Mouse (Mus musculus) intestine, postnatal 0 days (tissue): ENCODE measurements around the gene Ufc1. TPM values are rescaled to one million over a fixed set of nuclear protein-coding genes. Genes with fewer than 3 reads are reported as not detected.
A peak's percentile ranks its signal among the peaks of the same experiment; 100 is the strongest.

Experiments
- ATAC-seq: fragments of 200-750 bp; cut with Nextera tagmentation; 2 replicates; pipeline ENCODE4 v1.8.0; 2017; ENCODE audit warnings: mild to moderate bottlenecking, moderate TSS enrichment, moderate library complexity
- H3K27ac ChIP-seq: fragments of 300-500 bp; sonication (generic); 2 replicates; pipeline ENCODE4 v1.5.1; 2014; ENCODE audit warnings: mild to moderate bottlenecking, low read depth, low read length, moderate library complexity
- H3K27me3 ChIP-seq: fragments of 300-500 bp; sonication (generic); replicated peaks from 2 replicates; pipeline ENCODE4 v1.6.1; 2014; ENCODE audit warnings: low read length, mixed read lengths; ENCODE audit not compliant: control insufficient read depth, insufficient read depth
- H3K36me3 ChIP-seq: fragments of 300-500 bp; sonication (generic); 2 replicates; pipeline ENCODE4 v1.6.1; 2014; ENCODE audit warnings: mild to moderate bottlenecking, moderate library complexity; ENCODE audit not compliant: control insufficient read depth, insufficient read depth
- H3K4me1 ChIP-seq: fragments of 300-500 bp; sonication (generic); replicated peaks from 2 replicates; pipeline ENCODE4 v1.6.1; 2014; ENCODE audit warnings: antibody characterized with exemption, low read length, mixed read lengths; ENCODE audit not compliant: control insufficient read depth, insufficient read depth
- H3K4me2 ChIP-seq: fragments of 300-500 bp; sonication (generic); replicated peaks from 2 replicates; pipeline ENCODE4 v1.6.1; 2014; ENCODE audit warnings: low read depth, mild to moderate bottlenecking, moderate library complexity
- H3K4me3 ChIP-seq: fragments of 300-500 bp; sonication (generic); 2 replicates; pipeline ENCODE4 v1.5.1; 2014; ENCODE audit warnings: low read depth, low read length
- H3K9ac ChIP-seq: fragments of 300-500 bp; sonication (generic); 2 replicates; pipeline ENCODE4 v1.6.1; 2014; ENCODE audit warnings: mild to moderate bottlenecking, low read depth, low read length
- H3K9me3 ChIP-seq: fragments of 300-500 bp; sonication (generic); 2 replicates; pipeline ENCODE4 v1.6.1; 2016; ENCODE audit warnings: mixed run types; ENCODE audit not compliant: control insufficient read depth
- CTCF ChIP-seq: sonication (generic); IDR thresholded peaks from 2 replicates; pipeline ENCODE4 v1.5.1; 2016; ENCODE audit warnings: low read depth, mild to moderate bottlenecking, control low read depth, antibody characterized with exemption, moderate library complexity
- WGBS: fragments of 180-500 bp; shearing (Covaris S2); extraction: QIAGEN DNeasy Blood & Tissue Kit; methylation state at CpG from one replicate; pipeline ENCODE4 v1.1.7; 2014; 5-methylcytosine and 5-hydroxymethylcytosine counted together
- polyA plus RNA-seq: library from polyadenylated mRNA; unstranded; fragments of >200 nt; fragmentation: Nextera tagmentation; extraction: Ambion mirVana; gene quantifications from 2 replicates; pipeline ENCODE4 v1.2.1, GENCODE M21; 2015

Ufc1 gene
- polyA plus RNA-seq, 1 experiment from 2014 or later, result 117 TPM

DNA sequence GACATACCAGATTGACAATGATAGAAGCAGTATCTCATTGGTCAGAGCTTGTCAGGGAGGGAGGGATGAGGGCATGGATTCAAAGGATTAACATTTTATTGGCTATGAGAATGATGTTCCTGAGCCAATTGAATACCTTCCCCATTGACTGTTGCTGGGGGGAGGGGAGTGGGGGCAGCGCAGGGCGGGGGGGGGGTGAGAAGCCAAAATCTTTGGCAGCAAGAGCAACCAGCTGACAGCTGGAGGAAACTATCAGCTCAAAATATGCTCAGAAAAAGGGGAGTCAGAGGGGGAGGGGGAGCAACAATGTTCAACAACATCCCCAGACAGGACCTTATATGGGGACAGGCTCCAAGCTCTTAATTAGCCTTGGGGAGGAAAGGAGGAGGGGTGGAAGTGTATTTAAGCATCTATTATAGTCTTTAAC lies 31.6 kb downstream of the Ufc1 start:
- Histone ChIP-seq H3K4me2 (peak overlapping the region; percentile 41; the same call in 1 of the 2 replicates), H3K9ac (no peak overlapping the region), H3K4me1 (peaks cover 4% of the 10 kb centered on the region; the same call in 1 of the 2 replicates), H3K9me3 (no peaks in the 10 kb centered on the region), H3K36me3 (no peaks in the 10 kb centered on the region), H3K4me3 (no peak overlapping the region), H3K27ac (peak overlapping the region; percentile 64; the same call in 1 of the 2 replicates), H3K27me3 (no peaks in the 10 kb centered on the region)
- peak; percentile 69 for ATAC-seq
- WGBS, result 6% methylated on average over 2 of the region's 2 CpGs
- no peak for TF ChIP-seq CTCF

- Histone ChIP-seq H3K9me3 (no peaks in the 10 kb centered on the region), H3K9ac (no peak overlapping the region), H3K27me3 (no peaks in the 10 kb centered on the region), H3K4me3 (no peak overlapping the region), H3K27ac (peak overlapping the region; percentile 68; the same call in 1 of the 2 replicates), H3K4me2 (peak overlapping the region; percentile 41), H3K36me3 (no peaks in the 10 kb centered on the region), H3K4me1 (peaks cover 4% of the 10 kb centered on the region; the same call in 1 of the 2 replicates)
- ATAC-seq, result peak; percentile 41; the same call in 1 of the 2 replicates
- WGBS, result 7% methylated on average over 8 of the region's 8 CpGs
- no peak for TF ChIP-seq CTCF
Measured at GRCm38 (mm10) chr1:171262594-171263130, 32.2 kb downstream of the Ufc1 start.

GRCm38 (mm10) chr1:171260316-171260715 lies 34.5 kb downstream of the Ufc1 start:
- TF ChIP-seq CTCF, result no peak
- H3K27ac ChIP-seq, result no peak overlapping the region

DNA sequence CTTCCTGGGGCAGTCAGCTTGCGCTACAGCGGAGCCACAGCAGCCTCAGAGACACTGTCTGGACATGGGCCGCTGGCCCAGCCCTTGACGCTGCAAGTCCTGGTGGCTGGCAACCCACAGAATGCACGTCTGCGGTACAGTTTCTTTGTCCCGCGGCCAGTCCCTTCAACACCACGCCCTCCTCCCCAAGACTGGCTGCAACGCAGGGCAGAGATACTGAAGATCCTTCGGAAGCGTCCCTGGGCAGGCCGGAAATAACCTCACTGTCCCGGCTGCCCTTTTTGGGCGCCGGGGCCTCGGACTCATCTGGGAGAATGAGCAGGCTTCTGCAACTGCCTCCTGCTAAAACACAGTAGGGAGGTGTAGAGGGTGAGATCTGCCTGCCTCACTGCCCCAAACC lies 35.9 kb downstream of the Ufc1 start:
- Histone ChIP-seq H3K4me3 (no peak overlapping the region), H3K36me3 (0 out of 2 replicates have a peak, but pooled peaks cover 3% of the 10 kb centered on the region), H3K27ac (no peak overlapping the region), H3K27me3 (no peaks in the 10 kb centered on the region), H3K9me3 (no peaks in the 10 kb centered on the region), H3K4me1 (peaks cover 4% of the 10 kb centered on the region; the same call in 1 of the 2 replicates), H3K9ac (no peak overlapping the region), H3K4me2 (no peak overlapping the region)
- TF ChIP-seq CTCF, result no peak
- ATAC-seq, result no peak
- 73% methylated on average over 17 of the region's 17 CpGs for WGBS

More at GRCm38 (mm10) chr1:171260316-171260715, 34.5 kb downstream of the Ufc1 start:
- ATAC-seq, result no peak
- no peak overlapping the region for H3K4me2 ChIP-seq
- H3K4me3 ChIP-seq, result no peak overlapping the region
- H3K36me3 ChIP-seq, result 0 out of 2 replicates have a peak, but pooled peaks cover 3% of the 10 kb centered on the region
- H3K9me3 ChIP-seq, result no peaks in the 10 kb centered on the region
- no peaks in the 10 kb centered on the region for H3K27me3 ChIP-seq
- H3K9ac ChIP-seq, result no peak overlapping the region
- WGBS, result 57% methylated on average over 3 of the region's 3 CpGs
- peaks cover 4% of the 10 kb centered on the region; the same call in 1 of the 2 replicates for H3K4me1 ChIP-seq

DNA sequence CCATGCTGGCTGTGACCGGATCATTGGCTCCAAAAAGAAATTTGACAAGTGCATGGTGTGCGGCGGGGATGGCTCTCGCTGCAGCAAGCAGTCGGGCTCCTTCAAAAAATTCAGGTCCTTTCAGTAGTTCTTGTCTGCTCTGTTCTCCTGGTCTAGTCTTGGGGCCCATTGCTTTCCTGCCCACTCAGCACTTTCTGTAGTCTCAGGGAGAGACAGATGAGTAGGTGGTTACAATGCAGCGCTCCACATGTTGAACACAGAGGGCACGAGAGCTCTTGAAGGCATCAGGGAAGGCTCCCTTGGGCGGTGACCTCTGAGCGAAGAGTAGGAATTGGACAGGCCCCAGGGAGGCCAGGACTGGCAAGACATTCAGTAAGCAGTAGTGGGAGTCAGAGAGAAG lies 37.0 kb downstream of the Ufc1 start:
- Histone ChIP-seq H3K4me3 (no peak overlapping the region), H3K9ac (no peak overlapping the region), H3K4me2 (no peak overlapping the region), H3K4me1 (peaks cover 4% of the 10 kb centered on the region; the same call in 1 of the 2 replicates), H3K36me3 (0 out of 2 replicates have a peak, but pooled peaks cover 3% of the 10 kb centered on the region), H3K9me3 (no peaks in the 10 kb centered on the region), H3K27me3 (no peaks in the 10 kb centered on the region), H3K27ac (no peak overlapping the region)
- no peak for TF ChIP-seq CTCF
- no peak for ATAC-seq
- 88% methylated on average over 9 of the region's 9 CpGs for WGBS

DNA sequence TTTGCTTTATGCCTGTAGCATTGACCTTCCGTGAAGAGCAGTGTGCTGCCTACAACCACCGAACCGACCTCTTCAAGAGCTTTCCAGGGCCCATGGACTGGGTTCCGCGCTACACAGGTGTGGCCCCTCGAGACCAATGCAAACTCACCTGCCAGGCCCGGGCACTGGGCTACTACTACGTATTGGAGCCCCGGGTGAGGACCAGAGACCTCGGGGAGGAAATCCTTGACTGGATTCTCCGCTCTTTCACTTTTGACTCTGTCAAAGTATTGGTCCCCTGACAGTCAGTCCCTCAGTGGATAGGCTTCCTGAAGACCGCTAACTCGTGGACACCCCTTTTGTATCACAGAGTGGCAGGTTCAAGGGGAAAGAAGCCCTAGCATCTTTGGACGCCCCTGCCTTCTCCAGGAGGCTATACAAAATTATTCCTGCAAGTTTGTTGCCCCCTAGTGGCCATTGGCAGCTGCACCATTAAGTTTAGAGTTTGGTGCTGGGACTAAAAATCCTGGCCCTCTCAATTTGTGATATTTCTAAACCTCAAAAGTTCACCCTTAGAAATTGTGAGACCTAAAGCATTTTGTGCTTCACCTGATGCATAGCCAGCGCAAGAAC lies 37.8 kb downstream of the Ufc1 start:
- TF ChIP-seq CTCF, result peak; percentile 81
- no peak overlapping the region for H3K4me2 ChIP-seq
- no peaks in the 10 kb centered on the region for H3K27me3 ChIP-seq
- H3K27ac ChIP-seq, result no peak overlapping the region
- ATAC-seq, result no peak
- H3K4me3 ChIP-seq, result no peak overlapping the region
- H3K9ac ChIP-seq, result no peak overlapping the region
- H3K9me3 ChIP-seq, result no peaks in the 10 kb centered on the region
- WGBS, result 64% methylated on average over 15 of the region's 15 CpGs
- no peaks in the 10 kb centered on the region for H3K4me1 ChIP-seq
- H3K36me3 ChIP-seq, result 0 out of 2 replicates have a peak, but pooled peaks cover 3% of the 10 kb centered on the region
